Mouse (Mus musculus): Measurements from ENCODE around the gene Khdrbs1.
"Not testable (repeated sequence)": the region's sequence is repeated elsewhere in the genome, so short reads cannot be mapped to it uniquely, and the experiment has no call there.

Gene Khdrbs1

GRCm38 (mm10) chr4:129743494-129743893 is 1.4 kb upstream of the Khdrbs1 start:
- DNase-seq (ENCODE audit: low spot score in 2 of 2), result no peak

- DNase-seq (ENCODE audit: low spot score in 2 of 2), result no peak
Measured at GRCm38 (mm10) chr4:129743010-129743390, 897 bp upstream of the Khdrbs1 start.

GRCm38 (mm10) chr4:129741974-129742231 is 200 bp downstream of the Khdrbs1 start:
- no peak for DNase-seq (ENCODE audit: low spot score in 2 of 2)

GRCm38 (mm10) chr4:129741251-129741973 is 691 bp downstream of the Khdrbs1 start:
- DNase-seq (ENCODE audit: low spot score in 2 of 2), result peak in 1 of 2 experiments; percentile 25

DNA sequence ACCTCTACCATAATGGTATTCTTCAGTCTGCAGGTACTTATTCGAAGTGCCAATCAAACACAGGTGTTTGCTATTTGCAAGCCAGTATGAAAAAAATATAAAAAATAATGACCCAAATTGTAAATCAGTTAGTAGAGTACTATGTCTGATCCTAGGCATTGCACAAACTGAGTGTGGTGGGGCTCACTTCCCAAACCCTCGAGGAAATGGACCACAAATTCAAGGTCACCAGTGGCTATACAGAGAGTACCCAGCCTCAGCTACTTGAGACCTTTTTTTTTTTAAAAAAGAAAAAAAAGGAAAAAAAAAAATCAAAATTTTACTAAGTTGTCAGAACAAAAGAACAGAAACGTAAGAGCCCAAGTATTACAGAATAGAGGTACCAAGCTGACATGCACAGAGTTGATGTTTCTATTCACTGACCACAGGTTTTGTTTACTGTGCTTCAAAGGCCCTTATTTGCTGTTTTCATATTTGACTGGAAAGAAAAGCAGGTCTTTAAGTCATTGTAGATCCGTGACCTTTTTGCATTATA is 2.9 kb downstream of the Khdrbs1 start:
- DNase-seq (ENCODE audit: low spot score in 2 of 2), result no peak

GRCm38 (mm10) chr4:129736173-129736572 is 5.9 kb downstream of the Khdrbs1 start:
- DNase-seq (ENCODE audit: low spot score in 2 of 2), result no peak

DNA sequence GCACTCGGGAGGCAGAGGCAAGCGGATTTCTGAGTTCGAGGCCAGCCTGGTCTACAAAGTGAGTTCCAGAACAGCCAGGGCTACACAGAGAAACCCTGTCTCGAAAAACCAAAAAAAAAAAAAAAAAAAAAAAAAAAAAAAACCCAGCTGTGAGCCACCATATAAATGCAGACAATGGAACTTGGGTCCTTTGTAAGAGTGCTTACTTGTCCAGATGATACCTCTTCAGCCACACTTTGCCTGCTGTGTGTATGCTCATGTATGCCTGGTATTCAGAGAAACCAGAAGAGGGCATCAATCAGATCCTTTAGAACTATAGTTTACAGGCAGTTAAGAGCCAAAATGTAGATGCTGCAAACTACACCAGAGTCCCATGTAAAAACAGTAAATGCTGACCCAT is 6.6 kb downstream of the Khdrbs1 start:
- not testable (repeated sequence) for DNase-seq (ENCODE audit: low spot score in 2 of 2)

GRCm38 (mm10) chr4:129731423-129731822 is 10.7 kb downstream of the Khdrbs1 start:
- no peak for DNase-seq (ENCODE audit: low spot score in 2 of 2)

- no peak for DNase-seq (ENCODE audit: low spot score in 2 of 2)
Measured at GRCm38 (mm10) chr4:129716310-129716709, 25.8 kb downstream of the Khdrbs1 start.

DNA sequence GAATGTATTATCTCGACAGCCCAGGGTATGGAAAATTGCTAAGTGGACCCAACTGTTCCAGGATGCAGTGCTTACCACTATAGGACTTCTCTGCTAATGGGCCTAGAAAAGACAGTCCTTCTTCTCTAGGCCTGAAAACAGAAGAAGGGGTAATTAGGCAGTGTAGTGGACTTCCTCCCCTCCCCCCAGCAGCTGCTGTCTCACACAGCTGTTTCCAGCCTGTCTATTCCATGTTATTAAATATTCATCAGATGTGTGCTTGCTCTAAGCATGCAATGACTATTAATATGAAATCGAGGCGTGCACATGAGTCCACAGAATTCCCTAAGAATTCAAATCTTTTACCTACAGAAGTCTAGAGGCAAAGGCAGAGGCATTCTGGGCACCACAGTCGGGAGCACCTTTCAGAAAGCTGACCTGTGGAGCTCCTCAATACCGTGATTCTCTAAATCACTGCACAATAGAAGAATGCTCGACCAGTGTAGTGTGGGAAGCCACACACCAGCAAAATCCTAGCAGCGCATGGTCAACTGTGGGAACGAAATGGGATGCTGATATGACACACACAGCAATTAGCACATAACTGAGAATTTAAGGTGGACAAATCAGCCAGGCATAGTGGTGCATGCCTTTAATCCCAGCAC is 32.5 kb downstream of the Khdrbs1 start:
- no peak for DNase-seq (ENCODE audit: low spot score in 2 of 2)

GRCm38 (mm10) chr4:129706750-129707149 is 35.4 kb downstream of the Khdrbs1 start:
- no peak for DNase-seq (ENCODE audit: low spot score in 2 of 2)

- peak; percentile 48 to 74 for DNase-seq (ENCODE audit: low spot score in 2 of 2)
Measured at GRCm38 (mm10) chr4:129702454-129702853, 39.6 kb downstream of the Khdrbs1 start.

DNA sequence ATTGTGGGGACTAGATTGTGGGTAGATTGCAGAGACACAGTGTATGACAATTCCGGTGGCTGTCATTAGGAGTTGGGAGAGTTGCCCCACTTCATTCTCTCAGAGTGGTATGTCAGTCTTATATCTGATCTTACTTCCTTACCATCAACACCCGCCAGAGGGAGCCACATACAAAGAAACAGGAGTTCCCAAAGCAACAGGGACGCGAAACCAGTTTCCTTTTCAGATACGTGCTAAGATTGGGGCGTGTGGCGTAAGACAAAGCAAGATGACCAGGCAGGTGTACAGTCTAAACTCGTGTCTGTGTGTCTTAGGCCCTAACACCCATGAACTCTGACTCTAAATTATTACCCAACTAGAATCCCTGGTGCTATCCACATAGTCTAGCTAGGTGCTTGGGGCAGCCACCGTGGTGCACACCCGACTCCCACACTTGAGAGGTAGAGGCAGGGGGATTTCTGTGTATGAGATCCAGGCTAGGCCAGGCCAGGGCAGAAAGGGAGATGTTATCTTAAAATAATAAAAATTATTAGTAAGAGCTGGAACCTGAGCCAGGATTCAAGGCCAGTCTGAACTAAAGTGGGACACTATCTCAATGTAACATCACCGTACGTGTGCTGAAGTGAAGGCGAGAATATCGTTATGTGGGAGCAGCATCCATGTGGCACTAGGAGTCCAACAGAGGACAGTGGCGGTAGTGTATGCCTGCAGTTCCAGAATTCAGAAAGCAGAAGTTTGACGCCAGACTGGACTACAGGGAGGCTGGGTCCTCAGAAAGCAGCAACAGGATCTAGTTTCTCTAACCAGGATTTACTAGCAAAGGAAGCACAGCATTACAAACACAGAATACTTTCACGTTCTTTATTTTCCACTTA is 40.4 kb downstream of the Khdrbs1 start:
- DNase-seq (ENCODE audit: low spot score in 2 of 2), result peak; percentile 79 to 87

DNA sequence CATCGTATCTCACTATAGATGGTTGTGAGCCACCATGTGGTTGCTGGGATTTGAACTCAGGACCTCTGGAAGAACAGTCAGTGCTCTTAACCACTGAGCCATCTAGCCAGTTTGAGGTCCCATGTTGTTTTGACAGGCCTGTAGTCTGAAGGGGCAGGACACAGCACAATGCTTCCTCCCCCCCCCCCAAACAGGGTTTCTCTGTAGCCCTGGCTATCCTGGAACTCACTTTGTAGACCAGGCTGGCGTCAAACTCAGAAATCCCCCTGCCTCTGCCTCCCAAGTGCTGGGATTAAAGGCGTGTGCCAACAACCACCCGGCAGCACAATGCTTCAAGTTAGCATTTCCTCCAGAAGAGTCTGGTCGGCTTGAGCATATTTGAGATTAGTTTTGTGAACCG is 41.4 kb downstream of the Khdrbs1 start:
- DNase-seq (ENCODE audit: low spot score in 2 of 2), result not testable (repeated sequence)

- DNase-seq (ENCODE audit: low spot score in 2 of 2), result no peak
Measured at GRCm38 (mm10) chr4:129700216-129700615, 41.9 kb downstream of the Khdrbs1 start.

DNA sequence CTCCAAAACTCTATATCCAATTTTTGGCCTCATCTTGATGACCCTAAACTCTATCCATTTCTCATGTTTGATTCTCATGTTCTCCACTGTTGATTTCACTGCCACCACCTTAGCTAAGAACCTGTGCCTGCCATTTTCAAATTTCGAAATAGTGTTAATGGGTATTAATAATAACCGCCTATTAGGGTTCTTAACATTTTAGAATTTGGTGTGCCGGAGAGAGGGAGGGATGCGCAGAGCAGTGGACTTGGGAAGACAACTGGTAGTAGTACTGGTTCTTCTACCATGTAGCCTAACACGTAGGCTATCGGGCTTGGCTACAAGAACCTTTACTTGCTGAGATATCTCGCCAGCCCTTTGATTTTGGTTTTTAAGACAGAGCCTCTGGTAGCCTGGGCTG is 44.9 kb downstream of the Khdrbs1 start:
- DNase-seq (ENCODE audit: low spot score in 2 of 2), result no peak

- DNase-seq (ENCODE audit: low spot score in 2 of 2), result peak; percentile 70 to 84
Measured at GRCm38 (mm10) chr4:129696158-129696985, 45.7 kb downstream of the Khdrbs1 start, which contains the start of gene Tmem39b. Gene Tmem39b, minus strand, starts transcription at chr4:129696838.

GRCm38 (mm10) chr4:129695815-129696157 is 46.3 kb downstream of the Khdrbs1 start:
- no peak for DNase-seq (ENCODE audit: low spot score in 2 of 2)

- no peak for DNase-seq (ENCODE audit: low spot score in 2 of 2)
Measured at GRCm38 (mm10) chr4:129684531-129684930, 57.6 kb downstream of the Khdrbs1 start.

DNA sequence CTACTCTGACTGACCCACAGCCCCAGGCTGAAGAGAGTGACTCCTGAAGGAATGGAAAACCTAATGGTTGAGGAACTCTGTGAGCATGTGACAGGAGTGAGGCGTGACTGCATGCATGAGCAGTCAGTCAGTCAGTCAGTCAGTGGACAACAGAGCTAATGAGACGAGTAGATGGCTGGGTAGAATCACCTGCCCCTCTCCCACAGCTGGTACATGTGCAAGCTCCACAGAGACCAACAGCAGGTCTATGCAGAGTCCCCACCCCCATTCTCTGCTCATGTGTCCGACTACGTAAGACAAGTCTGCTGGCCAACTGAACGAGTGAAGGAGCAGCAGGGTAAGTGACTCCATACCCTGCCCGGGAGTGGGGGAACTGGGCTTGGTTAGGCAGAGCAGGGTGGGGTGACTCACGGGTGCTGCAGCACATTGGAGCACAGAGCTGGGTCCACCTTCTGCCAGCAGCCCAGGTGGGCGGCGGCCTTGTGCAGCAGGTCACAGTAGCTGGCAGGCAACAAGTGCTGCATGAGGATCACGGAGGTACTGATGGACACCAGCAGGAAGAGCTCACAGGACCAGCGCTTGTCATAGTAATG is 58.1 kb downstream of the Khdrbs1 start:
- DNase-seq (ENCODE audit: low spot score in 2 of 2), result no peak

DNA sequence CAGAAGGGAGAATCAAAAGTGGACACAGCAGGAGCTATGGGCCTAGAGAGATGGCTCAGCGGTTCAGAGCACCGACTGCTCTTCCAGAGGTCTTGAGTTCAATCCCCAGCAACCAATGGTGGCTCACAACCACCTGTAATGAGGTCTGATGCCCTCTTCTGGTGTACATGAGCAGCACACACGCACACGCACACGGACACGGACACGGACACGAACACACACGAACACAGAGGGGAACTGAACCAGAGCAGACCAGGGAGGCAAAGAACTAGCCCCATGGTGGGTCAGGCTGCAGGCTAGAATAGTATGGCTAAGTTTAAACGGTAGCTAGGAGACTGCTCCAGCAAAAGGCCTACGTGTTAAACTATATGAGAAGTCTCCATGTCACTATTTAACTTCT is 60.3 kb downstream of the Khdrbs1 start:
- no peak for DNase-seq (ENCODE audit: low spot score in 2 of 2)
